Mouse (Mus musculus) hindbrain, embryonic 13.5 days (tissue): Measurements from ENCODE around the gene Chrm2. TPM values are rescaled to one million over a fixed set of nuclear protein-coding genes. Genes with fewer than 3 reads are reported as not detected.

ENCODE experiments used
- ATAC-seq: fragments of 200-750 bp; cut with Nextera tagmentation; 2 replicates; pipeline ENCODE4 v1.8.0; 2017; ENCODE audit warnings: moderate TSS enrichment; ENCODE audit not compliant: low FRiP score
- H3K27ac ChIP-seq: fragments of 300-500 bp; sonication (generic); 2 replicates; pipeline ENCODE4 v1.5.1; 2015; ENCODE audit warnings: inconsistent platforms, mild to moderate bottlenecking, moderate library complexity
- H3K27me3 ChIP-seq: fragments of 300-500 bp; sonication (generic); 2 replicates; pipeline ENCODE4 v1.6.1; 2015; ENCODE audit warnings: mild to moderate bottlenecking, inconsistent platforms
- H3K36me3 ChIP-seq: fragments of 300-500 bp; sonication (generic); 2 replicates; pipeline ENCODE4 v1.6.1; 2015; ENCODE audit warnings: mild to moderate bottlenecking, inconsistent platforms
- H3K4me1 ChIP-seq: fragments of 300-500 bp; sonication (generic); replicated peaks from 2 replicates; pipeline ENCODE4 v1.6.1; 2015; ENCODE audit warnings: inconsistent platforms
- H3K4me2 ChIP-seq: fragments of 300-500 bp; sonication (generic); 2 replicates; pipeline ENCODE4 v1.6.1; 2015; ENCODE audit warnings: inconsistent platforms, mild to moderate bottlenecking, moderate library complexity
- H3K4me3 ChIP-seq: fragments of 300-500 bp; sonication (generic); 2 replicates; pipeline ENCODE4 v1.5.1; 2015; ENCODE audit warnings: mild to moderate bottlenecking, inconsistent platforms
- H3K9ac ChIP-seq: fragments of 300-500 bp; sonication (generic); 2 replicates; pipeline ENCODE4 v1.6.1; 2015; ENCODE audit warnings: mild to moderate bottlenecking, inconsistent platforms
- H3K9me3 ChIP-seq: fragments of 300-500 bp; sonication (generic); 2 replicates; pipeline ENCODE4 v1.6.1; 2016; ENCODE audit warnings: inconsistent platforms
- WGBS: fragments of 180-500 bp; shearing (Covaris S2); methylation state at CpG from one replicate; pipeline ENCODE4 v1.1.7; 2015; 5-methylcytosine and 5-hydroxymethylcytosine counted together
- polyA plus RNA-seq: library from polyadenylated mRNA; unstranded; fragments of >200 nt; fragmentation: Nextera tagmentation; extraction: Ambion mirVana; gene quantifications from 2 replicates; pipeline ENCODE4 v1.2.1, GENCODE M21; 2015

The Chrm2 gene
- polyA plus RNA-seq: 5.2 and 6.8 TPM in 2 replicates

DNA sequence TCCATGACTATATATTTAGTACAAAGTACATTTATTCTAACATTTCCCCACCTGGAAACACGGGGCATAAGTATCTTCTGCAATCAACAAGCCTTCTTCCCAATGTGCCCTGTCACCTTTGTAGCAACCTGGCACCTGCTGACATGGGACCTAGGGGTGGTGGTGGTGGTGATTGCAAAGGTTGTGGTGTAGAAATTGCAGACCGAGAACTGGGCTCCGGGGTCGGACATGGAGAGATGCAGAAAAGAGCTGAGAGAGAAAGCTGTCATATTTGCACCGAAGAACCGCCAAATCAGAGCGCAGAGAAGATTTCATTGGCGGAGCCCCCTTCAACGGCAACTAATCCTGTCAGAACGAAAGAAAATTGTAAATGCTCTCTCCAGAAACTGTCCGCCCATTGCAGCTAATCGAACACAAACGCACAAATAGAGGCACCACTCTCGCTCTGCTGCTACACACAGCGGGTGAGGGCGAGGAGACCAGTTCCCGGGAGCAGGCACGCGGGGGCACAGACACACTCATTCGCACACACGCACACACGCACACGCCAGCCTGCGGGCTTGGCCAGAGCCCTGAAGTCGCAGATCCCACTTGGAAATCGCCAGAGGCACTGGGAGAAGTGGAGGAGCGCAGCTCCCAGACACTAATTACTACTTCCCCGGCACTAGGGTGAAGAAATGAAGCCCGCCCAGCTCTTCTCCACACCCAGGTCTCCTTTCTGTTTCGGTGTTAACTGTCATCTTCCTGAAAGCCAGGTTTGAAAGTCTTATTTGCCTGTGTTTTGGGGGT lies at the start of gene Chrm2:
Chrm2 (plus strand) TSS at position 473 of the 789 bp plus-strand sequence.
- peak within 1 kb of the TSS; percentile 62 for H3K27ac ChIP-seq
- H3K4me3 ChIP-seq: peak within 1 kb of the TSS; percentile 60
- H3K4me2 ChIP-seq: peak within 1 kb of the TSS; percentile 96
- H3K9ac ChIP-seq: peak within 1 kb of the TSS; percentile 71
- peaks cover 16% of the 10 kb centered on the region for H3K4me1 ChIP-seq
- WGBS: 3% methylated on average over 30 of the region's 30 CpGs
- H3K27me3 ChIP-seq: peaks cover 28% of the 10 kb centered on the region
- H3K36me3 ChIP-seq: no peaks in the 10 kb centered on the region
- H3K9me3 ChIP-seq: no peaks in the 10 kb centered on the region
- ATAC-seq: peak; percentile 71

DNA sequence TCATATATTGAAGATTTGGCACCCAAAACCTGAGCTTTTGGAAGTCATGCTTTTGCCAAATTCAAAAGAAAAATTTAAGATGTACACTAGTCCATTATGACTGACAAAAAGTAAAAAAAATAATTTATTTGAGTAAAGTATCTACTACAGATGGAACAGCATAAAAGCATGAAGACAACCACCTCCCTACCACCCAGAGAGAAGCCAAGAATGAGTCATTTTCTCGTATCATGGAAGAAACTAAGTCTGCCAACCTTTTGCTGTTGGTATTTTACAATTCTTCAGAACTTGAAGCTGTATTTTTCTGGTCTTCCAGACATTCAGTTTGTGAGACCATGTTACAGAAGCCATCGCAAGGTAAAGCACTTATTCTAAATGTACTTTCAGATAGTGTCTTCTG lies 13.9 kb upstream of the Chrm2 start:
- Histone ChIP-seq H3K4me2 (no peak overlapping the region), H3K4me1 (no peaks in the 10 kb centered on the region), H3K9ac (no peak overlapping the region), H3K27me3 (no peaks in the 10 kb centered on the region), H3K9me3 (no peaks in the 10 kb centered on the region), H3K36me3 (no peaks in the 10 kb centered on the region), H3K4me3 (no peak overlapping the region), H3K27ac (no peak overlapping the region)
- ATAC-seq: no peak
- 86% methylated on average over 2 of the region's 2 CpGs for WGBS

DNA sequence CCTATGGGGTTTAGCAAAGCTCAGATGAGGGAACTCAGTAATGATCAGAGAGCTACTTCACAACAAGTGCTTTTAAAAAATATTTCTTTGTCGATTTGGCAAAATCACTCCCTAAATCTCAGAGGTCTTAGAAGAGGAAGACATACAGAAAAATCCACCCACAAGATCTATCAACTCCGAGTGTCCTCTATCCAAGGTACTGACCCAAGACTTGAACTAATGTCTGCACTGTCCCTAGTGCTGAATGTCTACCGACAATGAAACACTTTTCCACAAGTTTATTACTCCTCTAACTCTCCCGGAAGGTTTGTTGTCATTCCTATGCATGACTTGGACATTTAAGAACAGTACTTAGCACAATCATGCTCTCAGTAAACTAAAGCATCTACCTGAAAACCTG lies 9.9 kb upstream of the Chrm2 start:
- H3K4me1 ChIP-seq: no peaks in the 10 kb centered on the region

DNA sequence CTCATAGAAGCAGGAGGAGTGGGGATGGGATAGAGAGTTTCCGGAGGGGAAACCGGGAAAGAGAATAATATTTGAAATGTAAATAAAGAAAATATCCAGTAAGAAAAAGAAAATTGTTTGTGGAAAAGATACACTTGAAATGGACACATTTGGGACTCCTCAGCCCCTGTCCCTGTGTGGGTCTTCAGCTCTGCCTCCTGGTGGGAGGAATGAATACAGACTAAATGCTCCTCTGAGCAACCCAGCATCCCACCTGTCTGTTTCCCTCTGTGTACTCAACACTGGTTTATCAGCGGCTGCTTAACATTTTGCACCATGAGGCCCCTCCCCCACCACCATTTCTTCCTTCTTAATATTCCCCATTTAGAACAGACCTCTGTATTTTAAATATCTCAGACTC lies 3.8 kb upstream of the Chrm2 start:
- Histone ChIP-seq H3K9me3 (no peaks in the 10 kb centered on the region), H3K4me2 (no peak overlapping the region), H3K4me3 (no peak overlapping the region), H3K36me3 (no peaks in the 10 kb centered on the region), H3K9ac (no peak overlapping the region), H3K4me1 (peaks cover 10% of the 10 kb centered on the region), H3K27ac (no peak overlapping the region), H3K27me3 (peaks cover 13% of the 10 kb centered on the region)
- 56% methylated on average over 3 of the region's 3 CpGs for WGBS
- ATAC-seq: no peak

More for the DNA sequence above, 9.9 kb upstream of the Chrm2 start:
- Histone ChIP-seq H3K27ac (no peak overlapping the region), H3K9ac (no peak overlapping the region), H3K9me3 (no peaks in the 10 kb centered on the region), H3K4me2 (no peak overlapping the region), H3K27me3 (no peaks in the 10 kb centered on the region), H3K4me3 (no peak overlapping the region), H3K36me3 (no peaks in the 10 kb centered on the region)
- WGBS: 74% methylated on average over 4 of the region's 4 CpGs
- ATAC-seq: no peak

DNA sequence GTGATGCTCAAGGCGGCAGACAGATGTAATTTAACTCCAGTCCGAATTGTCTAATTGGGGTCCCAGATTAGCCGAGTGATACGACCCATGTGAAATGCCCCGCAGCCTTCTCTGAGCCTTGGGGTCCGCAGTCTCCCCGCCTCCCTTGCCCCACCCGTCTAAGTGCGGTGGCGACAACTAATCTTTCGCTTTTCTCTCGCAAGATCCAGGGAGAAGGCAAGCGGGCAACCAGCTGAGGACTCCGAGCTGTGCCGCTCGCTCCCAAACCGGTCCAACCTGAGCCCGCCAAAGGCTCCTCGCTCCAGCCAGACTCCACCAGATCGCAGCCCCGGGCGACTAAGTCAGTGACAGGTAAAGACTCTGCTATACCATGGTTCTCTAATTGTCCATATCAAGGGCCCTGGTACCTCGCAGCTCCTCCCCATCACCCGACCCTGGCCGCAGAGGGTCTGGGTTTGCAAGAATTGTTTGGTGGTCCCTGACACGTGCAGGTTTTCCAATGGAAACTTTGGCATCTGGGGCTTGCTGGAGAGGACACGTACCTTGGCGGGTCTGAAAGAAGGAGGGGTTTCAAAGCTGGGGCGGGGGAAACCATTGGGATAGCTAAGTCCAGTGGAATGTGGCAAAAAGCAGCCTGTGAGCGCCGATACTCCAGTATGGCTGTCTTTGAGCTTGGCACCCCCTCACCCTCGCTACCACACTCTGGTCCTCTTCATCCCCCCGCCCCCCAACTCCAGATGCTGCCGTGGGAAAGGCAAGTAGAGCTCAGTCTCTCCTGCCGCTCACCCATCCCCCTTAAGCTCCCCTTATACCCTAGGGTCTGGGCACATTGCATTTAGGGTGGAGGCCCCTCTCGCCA lies 746 bp downstream of the Chrm2 start:
- H3K27ac ChIP-seq: peak overlapping the region; percentile 62; the same call in 1 of the 2 replicates
- peak; percentile 65 for ATAC-seq
- 1% methylated on average over 36 of the region's 36 CpGs for WGBS

DNA sequence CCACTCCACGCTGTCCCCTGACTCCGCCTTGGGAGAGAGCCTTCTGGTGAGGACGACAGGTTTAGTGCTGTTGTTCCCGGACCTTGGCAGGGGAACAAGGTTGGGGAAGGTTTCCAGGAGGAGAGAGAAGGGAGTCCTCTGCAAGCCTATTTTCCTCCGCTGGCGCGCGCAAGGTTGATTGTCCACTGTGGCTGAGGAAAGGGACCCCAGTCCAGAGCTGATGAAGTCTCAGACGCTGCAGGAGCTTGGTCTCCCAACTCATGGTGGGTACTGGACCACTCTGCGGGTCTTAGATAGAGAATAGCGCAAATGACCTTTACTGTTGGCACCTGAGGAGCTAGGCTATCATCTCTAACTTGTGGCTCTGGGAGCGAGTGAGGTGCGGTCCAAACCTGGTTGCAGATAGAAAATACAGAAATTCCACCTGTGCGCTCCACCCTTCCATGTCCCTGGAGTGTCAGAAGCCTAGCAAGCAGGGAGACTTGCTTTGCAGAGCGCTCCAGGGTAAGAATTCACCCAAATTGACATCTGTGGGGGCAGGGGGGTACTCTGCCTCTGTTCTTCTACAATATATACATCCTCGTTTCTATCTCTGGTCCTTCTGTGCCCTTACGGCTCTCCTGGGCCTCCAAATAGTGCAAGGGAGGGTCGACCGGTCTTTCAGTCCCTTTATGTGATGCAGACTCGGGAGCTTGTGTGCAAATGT lies 1.5 kb downstream of the Chrm2 start:
- peak overlapping the region; percentile 71 for H3K9ac ChIP-seq
- no peaks in the 10 kb centered on the region for H3K36me3 ChIP-seq
- H3K4me3 ChIP-seq: peak overlapping the region; percentile 60
- peaks cover 16% of the 10 kb centered on the region for H3K4me1 ChIP-seq
- peak overlapping the region; percentile 96 for H3K4me2 ChIP-seq
- 30% methylated on average over 20 of the region's 20 CpGs for WGBS
- peak; percentile 15; the same call in 1 of the 2 replicates for ATAC-seq
- H3K9me3 ChIP-seq: no peaks in the 10 kb centered on the region
- H3K27ac ChIP-seq: no peak overlapping the region
- peaks cover 28% of the 10 kb centered on the region for H3K27me3 ChIP-seq

More for the DNA sequence above, 746 bp downstream of the Chrm2 start:
- Histone ChIP-seq H3K9ac (peak overlapping the region; percentile 71), H3K9me3 (no peaks in the 10 kb centered on the region), H3K4me1 (peaks cover 16% of the 10 kb centered on the region), H3K36me3 (no peaks in the 10 kb centered on the region), H3K4me2 (peak overlapping the region; percentile 96), H3K4me3 (peak overlapping the region; percentile 60), H3K27me3 (peaks cover 28% of the 10 kb centered on the region)

DNA sequence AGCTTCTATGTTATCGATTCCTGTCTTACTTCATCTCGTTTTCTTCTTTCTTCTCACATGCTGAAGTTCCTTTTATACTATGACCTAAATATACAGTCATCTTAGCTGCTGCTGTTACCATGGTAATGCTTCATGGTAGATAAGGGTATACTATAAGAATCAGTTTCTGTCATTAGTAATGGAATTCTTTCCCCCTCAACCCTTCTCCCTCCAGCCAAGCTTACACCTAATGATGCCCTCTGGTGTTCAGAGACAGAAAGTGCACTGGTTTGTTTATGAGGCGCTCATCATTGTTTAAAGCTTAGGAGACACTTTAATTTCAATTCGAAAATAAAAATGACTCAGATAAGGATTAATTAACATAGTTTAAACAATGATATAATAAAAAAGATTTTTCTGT lies 5.8 kb downstream of the Chrm2 start:
- WGBS: 66% methylated on average over 4 of the region's 4 CpGs
- H3K9ac ChIP-seq: no peak overlapping the region
- H3K9me3 ChIP-seq: no peaks in the 10 kb centered on the region
- no peaks in the 10 kb centered on the region for H3K36me3 ChIP-seq
- H3K27me3 ChIP-seq: peaks cover 18% of the 10 kb centered on the region
- H3K27ac ChIP-seq: no peak overlapping the region
- peaks cover 10% of the 10 kb centered on the region for H3K4me1 ChIP-seq
- H3K4me2 ChIP-seq: no peak overlapping the region
- no peak overlapping the region for H3K4me3 ChIP-seq
- ATAC-seq: no peak

DNA sequence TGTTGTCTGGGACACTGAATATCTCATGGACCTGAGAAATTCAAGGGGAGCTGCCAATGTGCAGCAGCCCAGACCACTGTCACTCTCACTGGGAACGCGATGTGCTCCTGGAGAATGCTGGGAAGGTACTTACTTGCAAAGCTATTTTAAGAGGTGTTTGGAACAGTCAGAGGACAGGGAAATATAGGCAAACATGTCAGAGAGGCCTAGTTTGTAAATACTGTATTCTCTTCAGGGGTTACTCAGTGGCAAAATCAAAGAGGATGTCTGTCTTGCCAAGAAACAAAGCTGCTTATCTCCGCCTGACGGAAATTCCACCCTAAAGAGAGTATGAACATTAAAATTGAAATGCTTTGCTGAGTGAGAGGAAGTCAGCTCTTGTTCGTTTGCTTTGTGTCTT lies 17.3 kb downstream of the Chrm2 start:
- H3K27me3 ChIP-seq: no peaks in the 10 kb centered on the region
- H3K9me3 ChIP-seq: no peaks in the 10 kb centered on the region
- H3K4me2 ChIP-seq: no peak overlapping the region
- H3K36me3 ChIP-seq: no peaks in the 10 kb centered on the region
- H3K9ac ChIP-seq: no peak overlapping the region
- 81% methylated on average over 5 of the region's 5 CpGs for WGBS
- ATAC-seq: no peak
- no peak overlapping the region for H3K4me3 ChIP-seq
- H3K4me1 ChIP-seq: no peaks in the 10 kb centered on the region
- H3K27ac ChIP-seq: no peak overlapping the region

DNA sequence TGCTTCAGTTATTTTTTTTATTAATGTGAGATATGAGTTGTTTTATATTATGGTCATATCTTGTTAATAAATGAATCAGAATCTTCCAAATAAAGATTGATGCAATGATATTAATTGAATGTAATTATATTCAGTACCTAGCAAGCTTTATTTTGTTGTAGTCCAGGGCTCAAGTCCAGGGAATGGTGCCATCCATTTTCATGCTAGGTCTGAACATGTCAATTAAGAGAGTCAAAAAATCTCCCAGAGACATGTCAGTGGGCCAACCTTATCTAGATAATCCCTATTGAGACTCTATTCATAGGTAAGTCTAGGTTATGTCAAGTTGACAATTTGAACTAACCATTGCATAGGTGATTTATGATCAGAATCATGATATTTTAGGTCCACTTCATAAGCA lies 21.1 kb downstream of the Chrm2 start:
- ATAC-seq: no peak
- Histone ChIP-seq H3K4me1 (no peaks in the 10 kb centered on the region), H3K9ac (no peak overlapping the region), H3K4me2 (no peak overlapping the region), H3K27ac (no peak overlapping the region), H3K36me3 (no peaks in the 10 kb centered on the region), H3K27me3 (no peaks in the 10 kb centered on the region), H3K4me3 (no peak overlapping the region), H3K9me3 (no peaks in the 10 kb centered on the region)

DNA sequence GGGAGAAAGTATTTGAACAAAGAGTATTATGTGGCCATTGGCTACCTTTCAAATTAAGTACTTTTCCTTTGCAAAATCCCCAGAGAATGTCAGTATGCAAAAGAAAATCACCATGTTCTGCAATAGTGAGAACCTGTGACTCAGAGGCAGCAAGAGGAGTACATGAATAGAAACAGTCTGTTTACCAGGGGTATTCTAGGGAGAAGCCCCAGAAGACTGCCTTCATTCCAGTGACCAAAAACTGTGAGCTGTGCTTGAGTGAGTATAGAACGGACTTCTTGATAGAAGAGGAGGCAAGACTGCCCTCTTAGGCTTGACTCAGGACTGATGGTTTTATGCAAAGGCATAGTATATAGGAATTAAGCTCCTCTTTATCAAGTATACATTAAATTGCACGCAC lies 22.2 kb downstream of the Chrm2 start:
- Histone ChIP-seq H3K9ac (no peak overlapping the region), H3K4me2 (no peak overlapping the region), H3K36me3 (no peaks in the 10 kb centered on the region), H3K9me3 (no peaks in the 10 kb centered on the region), H3K4me3 (no peak overlapping the region), H3K4me1 (no peaks in the 10 kb centered on the region), H3K27ac (no peak overlapping the region), H3K27me3 (no peaks in the 10 kb centered on the region)
- ATAC-seq: no peak
- WGBS: 84% methylated on average over 2 of the region's 2 CpGs

DNA sequence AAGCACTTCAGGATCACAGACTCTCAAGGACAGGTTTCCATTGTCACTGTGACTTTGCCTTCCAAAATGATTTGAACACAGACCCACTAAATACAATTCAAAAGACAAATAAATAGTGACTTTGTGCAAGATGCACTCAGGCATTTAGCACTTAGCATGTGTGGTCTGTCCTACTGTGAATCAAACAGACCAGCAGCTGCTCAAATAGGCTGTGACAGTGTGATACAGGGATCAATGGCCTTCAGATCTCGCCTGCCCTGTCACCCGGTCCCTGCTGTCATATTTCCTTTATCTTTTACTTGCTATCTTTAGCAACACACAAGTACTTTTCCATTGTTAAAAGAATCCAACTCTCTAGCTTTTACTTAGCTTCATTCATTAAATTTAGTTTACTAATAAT lies 31.8 kb downstream of the Chrm2 start:
- no peak for ATAC-seq
- WGBS: 54% methylated on average over 2 of the region's 2 CpGs

DNA sequence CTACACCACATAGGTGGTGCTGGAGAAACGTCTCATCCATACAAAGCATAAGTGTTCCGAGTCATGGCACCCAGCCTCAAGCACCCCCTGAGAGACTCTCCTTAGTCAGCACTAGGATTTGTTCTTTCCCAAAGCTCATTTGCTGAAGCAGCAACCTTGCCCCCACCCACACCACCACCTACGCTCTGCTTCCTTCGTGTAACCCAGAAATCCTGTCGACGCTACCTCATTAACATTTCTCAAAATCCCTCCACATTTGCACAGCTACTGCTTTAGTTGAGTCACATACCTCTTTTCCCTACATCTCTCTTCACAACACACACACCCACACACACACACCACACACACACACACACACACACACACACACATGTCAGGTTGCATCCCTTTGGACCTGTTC lies 50.1 kb downstream of the Chrm2 start:
- H3K9ac ChIP-seq: no peak overlapping the region
- H3K36me3 ChIP-seq: no peaks in the 10 kb centered on the region
- no peaks in the 10 kb centered on the region for H3K4me1 ChIP-seq
- no peak overlapping the region for H3K27ac ChIP-seq
- no peak overlapping the region for H3K4me3 ChIP-seq
- no peak overlapping the region for H3K4me2 ChIP-seq
- H3K27me3 ChIP-seq: no peaks in the 10 kb centered on the region
- 93% methylated on average over 6 of the region's 6 CpGs for WGBS
- H3K9me3 ChIP-seq: no peaks in the 10 kb centered on the region
- ATAC-seq: no peak

More for the DNA sequence above, 31.8 kb downstream of the Chrm2 start:
- H3K27ac ChIP-seq: no peak overlapping the region
- no peak overlapping the region for H3K4me3 ChIP-seq
- no peaks in the 10 kb centered on the region for H3K27me3 ChIP-seq
- H3K4me1 ChIP-seq: no peaks in the 10 kb centered on the region
- H3K36me3 ChIP-seq: no peaks in the 10 kb centered on the region
- no peak overlapping the region for H3K9ac ChIP-seq
- no peaks in the 10 kb centered on the region for H3K9me3 ChIP-seq
- no peak overlapping the region for H3K4me2 ChIP-seq
